Mouse (Mus musculus) embryonic facial prominence, embryonic 10.5 days (tissue): ENCODE measurements around the gene Pik3r1. TPM values are rescaled to one million over a fixed set of nuclear protein-coding genes. Genes with fewer than 3 reads are reported as not detected.
A peak's percentile ranks its signal among the peaks of the same experiment; 100 is the strongest.

Experiments used
- DNase-seq: peaks from one replicate; pipeline ENCODE4 v3.0.0-alpha.2; 2017; ENCODE audit warnings: low spot score
- H3K27ac ChIP-seq: fragments of 300-500 bp; sonication (generic); replicated peaks from 2 replicates; pipeline ENCODE4 v1.5.1; 2016; ENCODE audit warnings: mild to moderate bottlenecking
- H3K27me3 ChIP-seq: fragments of 300-500 bp; sonication (generic); replicated peaks from 2 replicates; pipeline ENCODE4 v1.6.1; 2016; ENCODE audit warnings: low read depth, mild to moderate bottlenecking; ENCODE audit not compliant: poor library complexity, severe bottlenecking
- H3K36me3 ChIP-seq: fragments of 300-500 bp; sonication (generic); replicated peaks from 2 replicates; pipeline ENCODE4 v1.6.1; 2016; ENCODE audit warnings: mild to moderate bottlenecking, moderate library complexity
- H3K4me1 ChIP-seq: fragments of 300-500 bp; sonication (generic); 2 replicates; pipeline ENCODE4 v1.6.1; 2016
- H3K4me3 ChIP-seq: fragments of 300-500 bp; sonication (generic); 2 replicates; pipeline ENCODE4 v1.5.1; 2016; ENCODE audit warnings: mild to moderate bottlenecking, moderate library complexity
- H3K9me3 ChIP-seq: fragments of 300-500 bp; sonication (generic); 2 replicates; pipeline ENCODE4 v1.6.1; 2016; ENCODE audit warnings: mild to moderate bottlenecking
- WGBS: fragments of 180-500 bp; shearing (Covaris S2); methylation state at CpG from one replicate; pipeline ENCODE4 v1.1.7; 2016; 5-methylcytosine and 5-hydroxymethylcytosine counted together
- polyA plus RNA-seq: library from polyadenylated mRNA; unstranded; fragments of >200 nt; fragmentation: Nextera tagmentation; extraction: Ambion mirVana; gene quantifications from 2 replicates; pipeline ENCODE4 v1.2.1, GENCODE M21; 2016

Pik3r1 gene
- polyA plus RNA-seq, 1 experiment from 2014 or later, result 18.9 TPM

DNA sequence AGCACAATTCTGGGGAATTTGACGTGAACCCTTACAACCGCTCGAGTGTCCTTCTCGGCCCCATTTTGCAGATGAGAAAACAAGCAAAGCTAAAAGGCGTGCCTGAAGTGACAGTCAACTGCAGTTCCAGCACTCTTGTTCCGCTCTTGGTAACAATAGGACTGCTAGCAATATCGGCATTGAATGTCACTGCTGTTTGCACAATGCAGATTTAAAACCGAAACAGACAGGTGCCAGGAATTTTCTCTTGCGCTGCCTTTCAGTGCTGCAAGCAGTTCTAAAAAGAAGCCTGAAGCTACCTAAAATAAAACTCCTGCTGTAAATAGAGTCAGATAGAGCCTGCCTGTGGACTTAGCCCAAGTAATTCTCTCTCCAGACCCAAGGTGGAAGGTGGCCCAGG, 4.3 kb downstream of the Pik3r1 start:
- Histone ChIP-seq H3K36me3 (no peaks in the 10 kb centered on the region; the same call in none of the 2 replicates), H3K27ac (no peak overlapping the region; the same call in 1 of the 2 replicates), H3K4me3 (no peak overlapping the region), H3K4me1 (peaks cover 75% of the 10 kb centered on the region), H3K9me3 (no peaks in the 10 kb centered on the region), H3K27me3 (0 out of 2 replicates have a peak, but pooled peaks cover 4% of the 10 kb centered on the region)
- WGBS, result 88% methylated on average over 9 of the region's 9 CpGs
- no peak for DNase-seq

DNA sequence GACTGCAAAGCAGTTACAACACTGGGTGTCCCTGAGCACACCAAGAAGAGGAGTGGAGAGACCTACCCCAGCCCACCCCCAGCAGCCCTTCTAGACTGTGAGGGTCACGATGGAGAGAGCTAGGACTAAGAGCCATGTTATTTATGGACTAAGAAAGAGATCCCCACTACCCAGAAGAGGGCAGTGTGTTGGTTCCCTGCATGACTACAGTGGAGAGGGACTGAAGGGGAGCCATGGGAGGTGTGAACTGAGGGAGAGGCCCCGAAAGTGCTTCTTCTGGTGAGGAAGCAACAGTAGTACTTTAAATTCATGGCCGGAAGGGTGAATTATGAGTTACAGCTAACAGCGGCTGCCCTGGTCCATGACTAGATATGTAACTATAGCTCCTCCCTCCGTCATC, 4.9 kb downstream of the Pik3r1 start:
- H3K27ac ChIP-seq, result no peak overlapping the region

DNA sequence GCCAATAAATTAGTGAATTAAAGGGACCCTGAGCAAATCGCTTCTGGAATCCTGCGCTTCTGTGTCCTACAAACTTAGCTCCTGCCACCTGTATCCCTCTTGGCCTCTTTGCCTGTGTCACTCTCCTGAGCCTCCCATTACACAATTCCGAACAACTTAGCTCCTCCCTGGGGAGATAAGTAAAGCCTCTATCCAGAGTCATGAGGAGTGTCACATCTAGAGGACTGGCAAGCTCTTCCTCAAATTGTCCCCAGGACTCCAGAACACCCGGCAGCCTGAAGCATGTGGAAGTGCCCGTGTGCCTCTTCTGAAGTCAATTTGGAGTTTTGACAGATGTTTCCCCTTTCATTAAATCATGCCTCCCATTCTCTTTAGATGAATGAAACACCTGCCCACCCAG, 6.4 kb downstream of the Pik3r1 start:
- Histone ChIP-seq H3K4me3 (no peak overlapping the region), H3K27ac (no peak overlapping the region), H3K4me1 (peaks cover 83% of the 10 kb centered on the region), H3K36me3 (peaks cover 14% of the 10 kb centered on the region), H3K9me3 (no peaks in the 10 kb centered on the region), H3K27me3 (0 out of 2 replicates have a peak, but pooled peaks cover 4% of the 10 kb centered on the region)
- 57% methylated on average over 5 of the region's 5 CpGs for WGBS
- no peak for DNase-seq

More for the DNA sequence above, 4.9 kb downstream of the Pik3r1 start:
- Histone ChIP-seq H3K4me3 (no peak overlapping the region), H3K27me3 (0 out of 2 replicates have a peak, but pooled peaks cover 4% of the 10 kb centered on the region), H3K9me3 (no peaks in the 10 kb centered on the region), H3K4me1 (peaks cover 75% of the 10 kb centered on the region), H3K36me3 (peaks cover 1% of the 10 kb centered on the region)
- 76% methylated on average over 5 of the region's 5 CpGs for WGBS
- no peak for DNase-seq

DNA sequence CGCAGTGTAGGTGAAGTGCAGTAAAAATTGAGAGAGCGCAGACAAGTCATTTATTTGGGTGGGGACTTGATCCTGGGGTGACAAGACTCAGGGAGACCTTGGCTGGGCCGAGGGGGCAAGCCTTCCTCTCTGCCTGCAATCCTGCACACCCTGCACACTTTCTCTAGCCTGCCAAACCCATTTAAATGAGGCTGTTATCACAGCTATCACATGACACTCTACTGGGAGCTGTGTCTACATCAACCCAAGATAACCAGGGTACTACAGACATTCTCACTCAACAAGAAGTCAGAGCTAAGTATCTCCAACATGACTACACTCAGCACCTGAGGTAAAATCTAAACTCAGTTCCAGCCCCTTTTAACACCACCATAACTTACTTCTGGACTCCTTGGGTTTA, 7.1 kb downstream of the Pik3r1 start:
- 70% methylated on average over 3 of the region's 3 CpGs for WGBS
- Histone ChIP-seq H3K9me3 (no peaks in the 10 kb centered on the region), H3K4me3 (no peak overlapping the region), H3K4me1 (peaks cover 78% of the 10 kb centered on the region), H3K27ac (peak overlapping the region; percentile 8), H3K36me3 (peaks cover 21% of the 10 kb centered on the region), H3K27me3 (0 out of 2 replicates have a peak, but pooled peaks cover 4% of the 10 kb centered on the region)
- no peak for DNase-seq

DNA sequence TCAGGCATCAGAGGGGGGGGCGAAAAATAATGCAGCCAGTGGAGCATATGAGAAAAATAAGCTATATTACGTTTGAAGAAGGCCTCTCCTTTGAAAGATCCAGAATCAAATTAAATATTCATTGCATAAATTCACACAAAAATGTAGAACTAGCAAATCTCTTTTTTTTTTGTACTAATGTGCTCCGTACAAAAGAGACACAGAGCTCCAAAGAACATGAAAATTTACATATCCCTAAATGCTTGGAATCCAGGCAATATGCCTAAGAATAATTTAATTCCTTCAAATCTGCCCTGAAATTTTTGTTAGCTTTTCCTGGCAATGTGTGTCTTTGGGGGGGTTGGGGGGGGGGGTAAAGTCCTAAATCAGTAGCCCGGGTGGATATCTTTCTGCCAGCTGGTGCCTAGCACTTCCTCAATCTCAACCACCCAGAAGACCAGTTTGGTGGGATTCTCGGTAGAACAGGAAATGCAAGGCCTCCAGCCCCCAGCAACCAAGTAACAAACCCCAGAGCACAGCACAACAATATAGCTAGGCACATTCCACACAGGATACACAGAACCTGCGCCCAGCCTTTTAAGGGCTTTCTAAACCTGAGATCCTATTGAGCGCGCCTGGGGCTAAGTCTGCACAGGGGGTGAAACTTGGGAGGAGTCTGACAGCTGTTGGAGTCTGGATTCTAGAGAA, 7.9 kb downstream of the Pik3r1 start:
- Histone ChIP-seq H3K9me3 (no peaks in the 10 kb centered on the region), H3K4me3 (no peak overlapping the region), H3K27ac (peak overlapping the region; percentile 8), H3K36me3 (peaks cover 26% of the 10 kb centered on the region), H3K27me3 (0 out of 2 replicates have a peak, but pooled peaks cover 4% of the 10 kb centered on the region), H3K4me1 (peaks cover 71% of the 10 kb centered on the region)
- WGBS, result 44% methylated on average over 8 of the region's 8 CpGs
- peak; percentile 60 for DNase-seq

DNA sequence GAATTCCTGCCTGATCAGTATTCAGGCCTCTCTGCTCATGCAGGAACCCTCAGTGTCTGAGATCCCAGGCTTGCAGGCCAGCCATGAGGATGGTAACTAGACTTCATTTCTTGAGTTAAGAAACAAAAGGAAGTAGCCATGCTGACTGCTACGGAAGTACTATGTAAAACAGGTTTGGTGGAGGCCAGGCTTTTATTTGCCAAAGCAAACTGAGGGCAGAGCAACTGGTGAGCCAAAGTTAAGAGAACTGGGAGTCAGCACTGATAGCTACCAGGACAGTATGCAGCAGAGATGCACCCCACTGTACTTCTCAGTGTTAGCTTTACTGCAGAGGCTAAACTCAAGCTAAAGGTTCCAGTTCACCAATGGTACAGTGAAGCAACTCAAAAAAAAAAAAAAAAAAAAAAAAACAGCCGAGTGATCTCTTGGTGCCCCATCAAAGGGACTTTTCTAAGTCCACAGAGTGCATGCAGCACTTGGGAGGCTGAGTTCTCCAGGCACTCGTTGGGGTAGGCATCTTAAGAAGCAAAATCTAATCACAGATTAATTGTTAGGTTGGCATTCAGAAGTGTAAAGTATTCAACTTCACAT, 8.6 kb downstream of the Pik3r1 start:
- Histone ChIP-seq H3K4me1 (peaks cover 68% of the 10 kb centered on the region), H3K4me3 (no peak overlapping the region), H3K36me3 (peaks cover 29% of the 10 kb centered on the region), H3K27ac (peak overlapping the region; percentile 30; the same call in 1 of the 2 replicates), H3K27me3 (0 out of 2 replicates have a peak, but pooled peaks cover 4% of the 10 kb centered on the region), H3K9me3 (no peaks in the 10 kb centered on the region)
- no peak for DNase-seq
- WGBS, result 34% methylated on average over 3 of the region's 3 CpGs

DNA sequence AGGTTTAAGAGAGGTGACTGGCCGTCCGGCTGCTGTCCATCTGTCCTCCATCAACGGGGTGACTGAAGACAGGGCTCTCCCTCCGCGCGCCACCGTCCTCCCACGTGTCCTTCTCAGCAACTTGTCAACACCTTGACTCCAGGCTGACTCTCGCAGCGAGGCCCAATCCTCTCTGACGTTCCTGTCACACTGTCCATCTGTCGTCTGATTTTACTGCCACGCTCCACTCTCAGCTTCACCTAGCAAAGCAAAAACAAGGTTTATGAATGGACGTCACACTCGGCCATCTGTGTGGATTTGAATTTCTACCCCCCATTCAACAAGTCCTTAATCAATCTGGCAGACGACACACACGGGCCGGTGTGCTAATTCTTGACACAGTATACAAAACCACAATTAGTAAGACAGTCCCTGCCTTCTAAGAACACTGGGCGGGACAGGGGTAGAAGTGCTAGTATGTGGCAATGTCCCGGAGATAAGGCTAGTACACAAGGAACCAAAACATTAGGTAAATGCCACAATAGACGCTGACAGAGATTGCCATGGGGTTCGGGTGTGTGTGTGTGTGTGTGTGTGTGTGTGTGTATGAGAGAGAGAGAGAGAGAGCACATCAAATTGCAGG, 10.1 kb downstream of the Pik3r1 start:
- H3K9me3 ChIP-seq, result no peaks in the 10 kb centered on the region
- 0 out of 2 replicates have a peak, but pooled peaks cover 4% of the 10 kb centered on the region for H3K27me3 ChIP-seq
- peaks cover 42% of the 10 kb centered on the region for H3K36me3 ChIP-seq
- no peak for DNase-seq
- 84% methylated on average over 22 of the region's 22 CpGs for WGBS
- H3K4me3 ChIP-seq, result no peak overlapping the region
- H3K27ac ChIP-seq, result no peak overlapping the region
- H3K4me1 ChIP-seq, result peaks cover 61% of the 10 kb centered on the region

DNA sequence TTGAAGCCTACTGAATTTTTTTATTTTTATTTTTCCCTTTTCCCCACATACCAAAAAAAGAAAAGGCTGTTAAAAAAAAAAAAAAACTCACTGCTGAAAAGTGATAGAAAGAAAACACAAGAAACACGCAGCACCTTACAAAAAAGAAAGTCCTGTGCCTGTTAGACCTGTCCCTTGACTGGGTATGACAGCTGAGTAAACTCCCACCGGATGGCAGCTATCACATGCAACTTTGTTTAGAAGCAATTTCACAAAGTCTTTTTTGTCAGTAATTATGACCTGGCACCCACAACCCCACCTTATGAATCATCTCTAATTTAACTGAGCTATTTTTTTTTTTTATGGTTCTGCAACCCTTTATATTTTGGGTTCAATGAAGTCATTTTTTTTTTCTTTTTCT, 12.8 kb downstream of the Pik3r1 start:
- 66% methylated on average over 2 of the region's 2 CpGs for whole genome bisulfite sequencing

DNA sequence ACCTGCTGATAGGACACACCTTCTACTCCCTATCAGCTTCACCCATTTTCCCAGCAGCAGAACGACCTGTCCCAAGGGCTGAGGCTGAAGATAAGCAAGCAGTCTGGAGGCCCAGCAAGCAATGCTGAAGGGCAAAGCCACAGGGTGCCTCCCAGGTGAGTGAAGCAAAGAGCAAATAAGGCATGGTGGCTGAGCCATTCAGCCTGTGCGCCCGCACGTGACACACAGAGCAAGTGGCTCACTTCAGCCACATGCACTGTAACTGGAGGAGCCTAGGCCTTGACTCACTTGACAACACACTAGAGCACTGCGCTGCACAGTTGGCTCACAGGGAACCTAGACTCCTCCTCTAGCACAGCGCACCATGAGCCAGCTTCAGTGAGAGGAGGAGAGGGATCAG, 14.4 kb downstream of the Pik3r1 start:
- peaks cover 26% of the 10 kb centered on the region for H3K4me1 ChIP-seq
- WGBS, result 83% methylated on average over 6 of the region's 6 CpGs
- DNase-seq, result no peak
- no peak overlapping the region for H3K27ac ChIP-seq
- H3K9me3 ChIP-seq, result no peaks in the 10 kb centered on the region
- no peak overlapping the region for H3K4me3 ChIP-seq
- peaks cover 48% of the 10 kb centered on the region for H3K36me3 ChIP-seq
- no peaks in the 10 kb centered on the region for H3K27me3 ChIP-seq

More for the DNA sequence above, 12.8 kb downstream of the Pik3r1 start:
- H3K9me3 ChIP-seq, result no peaks in the 10 kb centered on the region
- no peak overlapping the region for H3K4me3 ChIP-seq
- DNase-seq, result no peak
- peaks cover 48% of the 10 kb centered on the region for H3K36me3 ChIP-seq
- H3K4me1 ChIP-seq, result peaks cover 42% of the 10 kb centered on the region
- no peaks in the 10 kb centered on the region for H3K27me3 ChIP-seq
- H3K27ac ChIP-seq, result no peak overlapping the region

DNA sequence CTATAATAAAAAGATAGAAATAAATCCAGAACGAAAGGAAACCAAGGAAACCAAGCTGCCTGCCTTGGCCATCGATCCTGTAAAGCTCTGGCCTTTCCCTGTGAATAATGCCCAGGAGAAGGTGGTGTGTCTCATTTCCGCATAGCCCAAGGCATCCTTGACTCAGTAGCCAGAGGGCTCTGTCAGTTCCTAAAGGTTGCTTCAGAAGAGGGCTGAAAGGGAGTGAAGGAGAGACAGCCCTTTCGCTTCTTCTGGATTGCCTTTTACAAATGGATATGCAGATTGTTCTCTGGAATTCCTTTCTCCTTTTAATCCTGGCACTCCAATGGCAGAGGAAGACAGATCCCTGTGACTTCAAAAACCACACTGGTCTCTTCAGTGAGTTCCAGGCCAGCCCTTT, 16.2 kb downstream of the Pik3r1 start:
- no peak for DNase-seq
- no peak overlapping the region for H3K27ac ChIP-seq
- 72% methylated on average over 4 of the region's 4 CpGs for WGBS
- H3K4me3 ChIP-seq, result no peak overlapping the region
- peaks cover 35% of the 10 kb centered on the region for H3K36me3 ChIP-seq
- H3K4me1 ChIP-seq, result peaks cover 10% of the 10 kb centered on the region
- H3K27me3 ChIP-seq, result no peaks in the 10 kb centered on the region
- H3K9me3 ChIP-seq, result no peaks in the 10 kb centered on the region

DNA sequence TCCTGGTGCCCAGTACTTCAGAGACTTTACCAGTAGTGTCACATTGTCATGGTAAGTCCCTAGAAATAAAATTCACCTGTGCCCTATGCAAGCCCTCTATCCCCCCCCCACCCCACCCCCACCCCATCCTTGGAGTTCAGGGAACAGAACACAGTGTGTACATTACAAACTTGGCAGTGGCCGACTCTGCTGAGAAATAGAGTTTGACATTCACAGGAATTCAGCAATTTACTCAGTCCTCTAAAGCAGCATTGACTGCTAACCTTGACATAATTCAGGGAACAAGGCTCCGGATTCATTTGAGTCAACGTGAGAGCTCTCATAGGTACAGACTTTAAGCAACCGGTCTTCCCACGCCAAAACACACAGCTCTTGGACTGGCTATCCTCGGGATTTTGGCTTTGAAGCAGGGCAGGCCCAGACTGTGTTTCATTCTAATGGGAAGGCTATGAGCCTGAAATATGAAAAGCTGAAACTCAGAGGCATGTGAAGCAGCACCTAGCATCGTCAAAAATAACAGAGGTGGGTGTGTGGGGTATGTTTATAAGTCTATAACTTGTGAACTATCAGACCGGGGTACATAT, 21.9 kb downstream of the Pik3r1 start:
- Histone ChIP-seq H3K4me3 (no peak overlapping the region), H3K9me3 (no peaks in the 10 kb centered on the region), H3K27ac (no peak overlapping the region), H3K36me3 (no peaks in the 10 kb centered on the region), H3K27me3 (no peaks in the 10 kb centered on the region), H3K4me1 (peaks cover 12% of the 10 kb centered on the region; the same call in 1 of the 2 replicates)
- WGBS, result 79% methylated on average over 8 of the region's 8 CpGs
- DNase-seq, result no peak

DNA sequence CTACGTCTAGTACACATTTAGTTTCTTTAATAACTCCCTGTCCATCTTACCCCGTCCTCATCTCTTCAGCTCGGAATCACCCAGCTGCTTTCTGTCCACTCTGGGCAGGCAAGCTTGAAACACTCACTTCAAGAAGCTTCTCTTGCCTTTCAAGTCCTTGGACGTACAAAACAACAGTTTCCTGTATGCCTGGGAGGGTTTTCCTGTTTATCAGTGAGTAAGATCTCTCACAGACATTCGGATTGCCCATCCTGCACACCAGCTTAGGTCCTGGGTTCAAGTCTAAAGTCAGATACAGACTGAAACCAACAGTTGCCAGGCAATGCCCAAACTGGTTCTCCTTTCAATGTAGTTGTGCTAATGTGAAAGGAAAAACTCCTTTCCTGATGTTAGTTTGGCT, 23.1 kb downstream of the Pik3r1 start:
- Histone ChIP-seq H3K4me3 (no peak overlapping the region), H3K27ac (no peak overlapping the region), H3K27me3 (no peaks in the 10 kb centered on the region), H3K36me3 (no peaks in the 10 kb centered on the region), H3K9me3 (no peaks in the 10 kb centered on the region), H3K4me1 (peaks cover 15% of the 10 kb centered on the region)
- DNase-seq, result no peak
- WGBS, result 67% methylated on average over 5 of the region's 5 CpGs
